Mouse (Mus musculus) cortical plate, adult 2 months (tissue): Measurements from ENCODE around the gene Olfr148.

Experiments
- CTCF ChIP-seq: fragments of 200-500 bp; IDR thresholded peaks from 2 replicates; pipeline ENCODE4 v1.5.1; 2011; ENCODE audit warnings: mild to moderate bottlenecking, control low read depth, low read length; ENCODE audit not compliant: insufficient read depth; ENCODE audit errors: extremely low read depth
- POLR2A ChIP-seq: fragments of 200-500 bp; IDR thresholded peaks from 2 replicates; pipeline ENCODE4 v1.6.1; 2011; ENCODE audit warnings: mild to moderate bottlenecking, low read length, control low read depth; ENCODE audit not compliant: insufficient read depth; ENCODE audit errors: extremely low read depth

DNA sequence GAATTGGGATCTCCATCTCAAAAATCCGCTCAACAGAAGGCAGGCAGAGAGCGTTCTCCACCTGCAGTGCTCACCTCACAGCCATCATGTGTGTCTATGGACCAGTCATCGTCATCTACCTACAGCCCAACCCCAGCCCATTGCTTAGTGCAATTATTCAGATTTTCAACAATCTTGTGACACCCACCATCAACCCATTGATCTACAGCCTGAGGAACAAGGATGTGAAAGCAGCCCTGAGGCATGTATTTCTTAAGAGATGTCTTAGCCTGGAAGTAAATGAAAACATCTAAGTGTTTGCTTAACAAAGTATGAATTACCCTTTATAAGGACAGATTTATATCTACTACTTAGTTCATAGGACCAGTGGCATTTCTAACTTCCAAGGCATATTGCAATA is 13.3 kb downstream of the Olfr148 start:
- TF ChIP-seq CTCF (no peak), POLR2A (no peak)
